Mouse (Mus musculus) induced T-regulatory cell, adult 2 months (primary cell): ENCODE data around the gene Mcoln2.
A peak's percentile ranks its signal among the peaks of the same experiment; 100 is the strongest.

ENCODE experiments used
- DNase-seq: peaks from one replicate; pipeline ENCODE4 v3.0.0-alpha.2; 2012; ENCODE audit warnings: low read depth

Mcoln2 gene

DNA sequence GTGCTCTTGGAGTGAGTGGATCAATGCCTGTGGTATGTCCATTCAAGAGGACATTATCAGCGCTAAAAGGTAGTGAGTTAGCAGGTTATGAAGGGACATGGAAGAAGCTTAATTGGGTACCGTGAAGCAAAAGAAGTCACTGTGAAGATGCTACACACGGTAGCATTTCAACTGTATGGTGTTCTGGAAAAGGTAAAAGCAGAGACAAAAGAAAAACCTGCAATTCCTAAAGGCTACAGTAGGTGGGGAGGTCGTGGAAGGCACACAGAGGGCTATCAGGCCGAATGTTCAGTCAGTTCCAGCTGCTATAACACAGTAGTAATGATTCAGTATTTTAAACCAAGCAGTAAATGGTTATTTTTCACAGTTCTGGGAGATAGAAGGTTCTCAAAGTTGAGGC is 4.1 kb upstream of the Mcoln2 start:
- peak; percentile 69 for DNase-seq

DNA sequence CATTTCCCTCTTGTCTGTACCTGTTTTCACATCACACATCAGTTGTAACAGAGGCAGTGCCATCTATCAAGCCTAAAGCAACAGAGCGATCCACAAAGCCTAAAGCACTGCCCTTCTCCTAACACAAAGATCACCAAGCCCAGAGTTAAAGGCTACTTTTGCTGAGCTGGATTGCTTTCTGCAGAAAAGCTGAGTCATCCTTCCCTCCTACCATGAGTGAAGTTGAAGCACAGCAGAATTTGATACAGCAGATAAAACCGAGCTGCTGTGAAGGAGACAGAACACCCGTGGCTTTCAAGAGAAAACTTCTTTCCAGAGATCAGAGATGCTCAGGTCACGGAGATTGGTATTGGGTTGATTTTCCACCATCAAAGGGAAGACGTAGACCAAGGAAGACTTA is 3.5 kb upstream of the Mcoln2 start:
- DNase-seq, result peak; percentile 52

DNA sequence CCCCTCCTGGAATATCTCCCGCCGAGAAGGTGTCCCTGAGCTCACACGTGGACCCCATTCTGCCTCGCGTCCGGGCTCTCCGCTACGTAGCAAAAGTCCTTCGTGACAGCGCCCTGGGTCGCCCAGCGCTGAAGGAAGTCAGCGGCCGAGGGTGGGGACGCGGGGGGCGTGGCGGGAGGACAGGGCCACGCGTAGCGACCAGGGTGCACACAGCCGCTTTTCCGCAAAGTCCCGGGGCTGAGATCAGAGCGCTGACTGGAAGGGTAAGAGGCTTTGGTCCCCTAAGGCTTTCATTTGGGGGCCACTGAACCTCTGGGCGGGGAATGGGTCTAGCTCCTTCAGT is 396 bp downstream of the Mcoln2 start:
- DNase-seq, result peak; percentile 80

DNA sequence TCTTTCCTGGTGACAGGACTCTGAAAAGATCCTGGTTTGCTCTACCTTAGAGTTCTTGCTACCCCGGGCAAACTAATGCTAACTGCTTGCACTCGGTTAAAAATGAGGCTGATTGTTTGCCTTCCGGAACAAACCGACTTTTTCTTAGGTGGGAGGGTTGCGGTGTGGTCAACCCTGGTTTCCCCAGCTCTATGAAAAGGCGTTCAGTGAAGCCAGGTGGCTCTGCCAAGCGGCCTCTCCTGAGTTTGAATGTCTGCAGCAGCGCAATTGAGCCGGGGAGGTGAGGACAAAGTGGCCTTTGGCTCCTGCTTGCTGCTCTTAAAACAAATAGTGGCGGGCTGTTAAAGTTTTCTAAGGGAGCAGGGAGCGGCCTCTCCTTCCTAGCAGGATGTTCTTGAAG is 927 bp downstream of the Mcoln2 start:
- peak; percentile 72 for DNase-seq

DNA sequence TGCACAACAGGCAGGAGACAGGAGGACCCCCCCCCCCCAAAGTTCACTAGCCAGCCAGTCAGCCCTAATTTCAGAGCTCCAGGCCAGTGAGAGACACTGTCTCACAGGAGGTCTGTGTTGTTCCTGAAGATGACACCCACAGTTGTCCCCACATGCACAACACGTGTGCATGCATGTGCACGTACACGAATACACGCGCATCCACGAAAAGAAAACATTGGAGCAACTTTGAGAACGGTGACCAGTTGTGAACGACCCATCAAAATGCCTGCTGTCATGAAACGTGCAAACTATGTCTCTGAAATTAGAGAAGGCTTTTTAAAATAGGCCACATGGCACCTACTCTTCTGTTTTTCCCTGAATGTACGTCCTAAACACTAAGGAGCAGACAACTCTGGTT is 1.7 kb downstream of the Mcoln2 start:
- no peak for DNase-seq

DNA sequence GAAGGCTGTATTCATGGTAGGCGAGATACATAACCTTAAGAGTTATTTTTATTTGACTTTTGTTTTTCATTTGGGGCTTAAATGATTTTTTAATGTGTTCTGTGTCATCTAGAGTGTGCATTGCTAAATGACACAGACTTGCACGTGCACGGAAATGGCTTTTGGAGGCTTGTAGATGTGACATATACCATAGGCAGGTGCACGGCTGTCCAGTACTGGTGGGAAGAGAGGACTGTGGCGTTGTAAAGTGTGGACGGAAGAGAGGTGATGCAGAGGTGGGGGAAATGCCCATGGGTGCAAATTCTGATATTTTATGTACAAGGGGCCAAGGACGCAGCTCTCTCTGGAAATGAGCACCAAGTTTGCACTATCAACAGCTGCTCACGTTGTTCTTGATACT is 2.1 kb downstream of the Mcoln2 start:
- DNase-seq, result peak; percentile 13

DNA sequence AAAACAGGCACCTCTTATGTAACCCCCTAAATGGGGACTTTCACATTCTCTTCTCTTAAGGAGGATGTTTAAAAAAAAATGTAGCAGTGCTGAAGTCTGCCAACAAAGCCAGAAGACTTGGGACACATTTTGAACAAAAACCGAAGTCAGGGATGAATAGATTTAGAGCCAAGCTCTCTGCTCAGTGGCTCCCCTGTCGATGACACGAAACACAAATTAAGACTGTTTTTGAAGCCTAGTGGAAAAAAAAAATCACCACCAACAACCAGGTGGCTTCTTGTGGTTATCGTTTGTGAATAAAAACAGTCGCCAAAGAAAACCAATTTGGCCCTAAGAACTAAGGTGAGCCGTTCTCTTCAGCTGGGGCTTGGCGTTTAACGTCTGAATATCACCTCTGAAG is 2.7 kb downstream of the Mcoln2 start:
- peak; percentile 58 for DNase-seq

DNA sequence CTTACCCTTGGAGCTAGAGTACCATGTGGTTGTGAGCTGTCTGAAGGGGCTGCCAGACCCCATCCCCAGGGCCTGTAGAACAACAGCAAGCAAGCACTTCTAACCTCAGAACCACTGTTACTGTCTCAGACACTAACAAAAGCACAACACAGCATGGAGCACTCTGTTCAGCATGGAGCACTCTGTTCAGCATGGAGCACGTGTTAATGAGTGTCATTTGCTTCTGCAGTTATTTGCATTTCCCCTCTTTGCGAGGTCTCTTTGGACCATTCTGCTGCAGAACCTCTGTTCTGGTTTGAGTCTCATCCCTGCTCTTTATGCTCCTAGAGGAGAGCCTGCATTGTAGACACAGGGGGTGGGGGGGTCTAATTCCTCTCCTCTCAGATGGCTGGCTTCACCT is 3.3 kb downstream of the Mcoln2 start:
- no peak for DNase-seq

DNA sequence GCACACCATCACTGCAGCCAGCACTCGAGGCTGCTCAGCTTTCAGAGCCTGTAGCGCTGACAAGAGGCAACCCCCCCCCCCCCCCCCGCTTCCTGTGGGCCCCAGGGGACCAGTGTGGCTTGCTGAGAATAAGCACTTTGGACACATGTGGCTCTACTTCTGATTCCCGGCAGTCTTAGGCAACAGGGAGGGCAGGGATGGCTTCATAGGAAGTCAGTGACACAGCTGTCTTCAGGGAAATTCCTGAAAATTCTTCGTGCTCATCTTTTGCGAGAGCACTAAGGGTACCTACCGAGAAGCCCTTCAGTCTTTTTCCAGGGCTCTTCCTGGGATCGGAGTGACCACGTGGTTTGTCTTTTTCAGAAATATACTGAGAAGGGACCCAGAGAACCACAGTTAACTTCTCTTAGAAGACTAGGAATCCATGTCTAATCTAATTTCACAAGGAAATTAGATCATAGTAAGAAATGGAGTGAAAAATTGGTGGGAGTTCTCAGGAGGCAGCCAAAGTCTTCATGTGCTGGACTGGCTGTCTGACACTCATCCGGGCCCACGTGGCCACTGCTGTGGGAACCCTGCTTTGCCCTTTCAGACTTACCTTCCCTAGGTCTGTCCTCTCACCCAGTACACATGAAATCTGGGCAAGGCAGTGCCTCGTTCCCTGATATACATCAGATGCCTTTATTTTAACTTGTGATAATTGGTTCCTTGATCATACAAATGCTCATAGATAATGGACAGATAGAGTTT is 4.4 kb downstream of the Mcoln2 start:
- peak; percentile 55 for DNase-seq

DNA sequence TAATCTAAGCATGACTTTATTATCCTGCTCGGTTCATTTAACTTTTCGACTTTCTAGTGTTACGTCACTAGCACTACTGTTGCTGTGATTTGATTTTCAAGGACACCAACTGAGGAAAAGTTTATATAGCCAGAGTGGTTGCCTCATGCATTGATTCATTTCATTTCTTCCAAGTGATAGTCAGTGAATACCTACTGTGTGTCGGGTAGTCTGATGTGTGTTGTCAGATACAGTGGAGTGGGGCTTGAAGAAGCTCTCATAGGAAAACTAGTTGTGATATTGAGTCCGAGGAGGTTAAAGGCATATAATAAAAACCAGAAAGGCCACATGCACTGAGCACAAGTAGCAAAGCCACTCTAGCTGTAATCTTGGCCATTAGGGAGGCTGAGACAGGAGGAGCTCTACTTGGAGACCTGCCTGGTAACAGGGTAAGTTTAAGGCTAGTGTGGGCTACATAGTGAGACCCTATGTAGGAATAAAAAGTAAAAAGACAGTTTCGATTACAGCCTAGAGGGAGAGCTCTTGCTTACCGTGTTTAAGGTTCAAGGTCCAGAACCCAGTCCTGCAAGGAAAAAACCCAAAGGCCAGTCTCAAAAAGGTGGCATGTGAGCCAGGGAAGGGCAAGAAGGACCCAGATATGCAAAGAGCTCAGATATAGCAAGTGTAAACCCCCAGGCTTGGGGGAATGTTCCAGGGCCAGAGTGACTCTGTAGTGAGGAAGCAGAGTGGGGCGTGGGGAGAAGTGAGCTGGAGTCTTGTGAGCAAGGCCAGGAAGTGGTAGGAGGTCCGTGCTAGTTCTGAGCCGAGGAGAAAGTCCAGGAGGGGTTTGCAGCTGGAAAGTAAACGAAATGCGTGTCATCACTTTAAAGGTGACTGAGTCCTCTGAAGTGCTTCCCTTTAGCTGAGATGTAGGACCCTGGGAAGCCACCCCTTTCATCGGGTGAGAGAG is 6.3 kb downstream of the Mcoln2 start:
- peak; percentile 45 for DNase-seq

DNA sequence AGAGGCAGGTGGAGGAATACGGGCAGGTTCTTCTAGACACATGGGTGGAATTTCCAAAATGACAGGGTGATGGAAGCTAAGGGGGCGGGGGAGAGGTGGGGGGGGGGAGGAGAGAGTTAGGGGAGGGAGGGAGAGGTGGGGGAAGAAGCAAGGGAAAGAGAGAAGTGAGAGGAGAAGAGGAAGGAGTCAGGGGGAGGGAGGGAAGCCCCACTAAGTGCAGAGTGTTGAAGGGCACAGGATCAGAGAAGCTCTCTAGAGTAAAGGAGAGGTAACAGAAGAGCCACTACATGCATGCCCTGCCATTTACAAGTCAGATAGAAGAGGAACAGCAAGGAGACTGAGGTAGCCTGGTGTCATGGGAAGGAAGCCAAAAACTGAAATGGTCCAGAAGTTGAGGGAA is 7.2 kb downstream of the Mcoln2 start:
- no peak for DNase-seq

DNA sequence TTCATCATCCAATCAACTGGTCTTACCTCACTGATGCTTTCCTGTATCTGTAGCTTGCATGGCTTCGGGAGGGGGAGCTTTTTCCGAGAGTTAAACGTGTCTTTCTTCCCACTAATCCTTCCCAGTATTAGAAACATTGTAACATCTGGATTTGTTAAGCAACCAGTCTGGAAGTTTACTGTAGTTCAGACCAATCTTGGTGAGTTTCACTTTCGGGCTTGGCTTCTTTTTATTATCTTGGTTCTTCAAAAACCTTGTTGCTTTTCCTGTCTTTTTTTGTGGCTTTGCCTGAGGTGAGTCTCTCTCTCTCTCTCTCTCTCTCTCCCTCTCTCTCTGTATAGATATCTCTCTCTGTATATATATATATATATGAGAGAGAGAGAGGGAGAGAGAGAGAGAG is 8.4 kb downstream of the Mcoln2 start:
- DNase-seq, result peak; percentile 48

DNA sequence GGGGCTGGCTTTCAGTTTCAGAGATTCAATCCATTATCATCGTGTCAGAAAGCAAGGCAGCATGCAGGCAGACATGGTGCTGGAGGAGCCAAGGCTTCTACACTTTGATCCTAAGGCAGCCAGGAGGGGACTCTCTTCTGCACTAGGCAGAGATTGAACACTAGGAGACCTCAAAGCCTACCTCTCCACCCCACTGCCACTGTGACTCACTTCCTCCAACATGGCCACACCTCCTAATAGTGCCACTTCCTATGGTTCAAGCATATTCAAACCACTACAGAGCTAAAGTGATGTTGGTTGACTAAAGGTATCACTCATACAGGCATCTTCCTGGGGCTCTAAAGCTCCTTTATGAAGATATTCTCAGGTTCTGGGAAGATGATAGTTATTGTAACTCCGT is 9.7 kb downstream of the Mcoln2 start:
- DNase-seq, result peak; percentile 65

DNA sequence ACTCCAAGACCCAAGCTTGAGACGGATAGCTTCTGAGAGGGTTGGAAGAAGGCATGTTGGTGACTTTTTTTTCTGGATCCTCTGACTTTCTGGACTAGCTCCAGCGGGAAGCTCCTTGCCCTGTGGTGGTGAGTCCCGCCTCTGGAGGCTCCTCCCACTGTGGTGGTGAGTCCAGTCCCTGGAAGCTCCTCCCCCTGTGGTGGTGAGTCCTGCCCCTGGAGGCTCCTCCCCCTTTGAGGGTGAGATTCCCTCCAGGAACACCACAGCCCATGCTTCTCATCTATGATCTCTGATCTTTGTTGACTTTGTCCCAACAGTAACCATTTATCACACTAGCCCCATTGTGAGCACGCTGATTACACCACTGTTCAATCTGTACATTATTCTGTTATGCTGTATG is 12.6 kb downstream of the Mcoln2 start:
- DNase-seq, result no peak

DNA sequence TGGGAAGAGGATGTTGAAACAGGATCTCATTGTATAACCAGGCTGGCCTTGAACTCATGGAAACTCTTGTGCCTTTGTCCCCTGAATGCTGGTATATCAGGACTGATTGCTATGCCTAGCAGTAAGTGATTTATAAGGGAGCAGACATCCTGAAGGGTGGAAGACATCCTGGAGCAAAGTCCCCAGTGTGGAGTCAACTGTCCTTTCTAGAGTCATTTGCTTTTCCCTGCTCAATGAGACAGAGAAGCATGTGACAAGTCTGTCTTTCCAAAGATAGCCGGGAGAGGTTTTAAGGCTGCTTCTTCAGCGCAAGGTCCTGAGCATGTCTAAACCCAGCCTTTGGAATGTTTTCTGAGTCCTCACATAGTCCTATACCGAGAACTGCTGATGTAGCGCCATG is 19.7 kb downstream of the Mcoln2 start:
- no peak for DNase-seq

DNA sequence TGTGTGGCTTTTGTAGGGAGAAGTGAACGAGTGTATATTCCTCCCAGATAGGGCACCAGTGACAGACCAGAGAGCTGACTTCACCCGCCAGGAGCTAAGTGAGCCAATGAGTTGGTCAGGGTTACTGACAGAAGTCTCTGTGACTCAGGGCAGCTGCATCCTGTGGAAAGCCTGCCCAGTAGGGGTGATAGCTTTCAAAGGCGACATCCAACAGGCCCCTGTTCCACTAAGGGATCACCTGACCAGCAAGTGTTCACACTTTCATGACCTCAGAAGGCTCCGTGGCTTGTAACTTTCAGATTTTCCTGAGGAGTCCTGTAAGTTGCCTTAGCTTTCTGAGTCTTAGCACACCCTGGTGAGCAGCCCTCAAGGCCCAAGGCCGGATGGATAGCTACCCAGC is 23.4 kb downstream of the Mcoln2 start:
- no peak for DNase-seq

DNA sequence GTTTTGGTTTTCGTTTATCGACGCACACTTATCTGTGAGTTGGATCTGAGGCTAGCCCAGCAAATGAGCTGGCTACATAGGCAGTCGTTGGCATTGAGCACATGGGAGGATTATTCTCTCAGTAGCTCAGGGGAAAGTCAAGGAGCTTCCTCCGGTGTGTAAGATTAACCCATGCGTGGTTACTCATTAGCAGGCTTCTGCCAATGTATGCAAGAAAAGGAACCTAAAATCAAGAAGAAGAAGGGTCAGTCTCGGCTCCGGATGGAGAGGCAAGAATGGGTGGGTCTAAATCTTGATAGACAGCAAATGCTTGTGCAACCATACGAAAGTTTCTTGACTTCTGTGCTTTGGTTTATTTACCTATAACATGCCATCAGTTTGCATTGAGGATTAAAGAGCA is 24.6 kb downstream of the Mcoln2 start:
- no peak for DNase-seq

DNA sequence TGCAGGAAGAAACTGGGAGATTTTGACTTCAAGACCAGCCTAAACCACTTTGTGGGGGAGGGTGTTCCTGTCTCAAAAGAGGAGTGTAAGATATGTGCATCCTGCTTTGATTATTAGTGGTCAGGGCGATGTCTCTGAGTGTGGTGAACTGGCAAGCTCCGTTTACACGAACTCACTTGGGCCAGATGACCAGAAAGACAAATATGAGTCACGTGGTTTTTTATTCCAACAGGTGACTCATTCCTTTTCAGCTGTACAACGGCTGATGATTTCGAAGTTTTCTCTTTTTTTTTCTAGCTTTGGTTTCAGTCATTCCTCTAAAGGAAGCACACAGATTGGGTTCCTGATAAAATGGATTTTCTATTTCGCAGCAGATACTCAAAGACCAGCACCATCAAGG is 27.7 kb downstream of the Mcoln2 start:
- no peak for DNase-seq

DNA sequence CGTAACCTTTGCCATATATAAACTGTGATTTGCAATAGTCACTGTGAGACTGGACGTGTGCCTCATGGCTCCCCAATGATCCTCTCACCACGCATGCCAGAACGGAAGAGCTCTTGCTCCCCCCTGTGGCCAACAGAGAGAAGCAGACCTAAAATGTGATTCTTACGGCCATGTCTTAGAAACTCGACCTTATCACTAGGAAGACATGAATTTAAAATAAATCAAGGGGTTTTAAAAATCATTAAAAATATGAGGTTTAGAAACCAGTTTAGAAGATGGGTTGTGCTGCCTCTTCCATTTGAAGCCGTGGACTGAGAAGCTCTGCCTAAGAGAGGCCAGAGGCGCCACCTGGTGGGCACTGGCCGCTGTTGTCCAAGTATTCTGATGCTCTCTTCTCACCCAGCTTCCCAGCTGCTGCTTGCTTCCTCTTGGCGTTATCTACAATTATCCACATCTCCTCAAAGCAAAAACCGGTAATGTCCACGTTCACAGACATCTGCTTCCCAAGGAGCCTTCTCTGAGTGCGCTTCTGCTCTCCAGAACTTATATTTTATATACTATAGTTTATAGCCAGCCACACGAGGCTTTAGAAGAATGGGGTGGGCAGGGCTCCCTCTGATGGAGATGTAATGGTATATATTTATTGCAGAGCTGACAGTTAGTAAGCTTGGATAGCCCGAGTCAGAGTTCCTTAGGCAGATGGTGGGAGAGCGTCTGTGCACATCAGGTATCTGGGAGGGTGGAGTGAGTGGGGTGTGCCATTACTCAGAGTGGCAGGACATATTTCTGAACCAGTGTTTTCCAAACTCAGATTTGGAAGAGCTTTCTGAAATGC is 28.3 kb downstream of the Mcoln2 start:
- DNase-seq, result peak; percentile 92

DNA sequence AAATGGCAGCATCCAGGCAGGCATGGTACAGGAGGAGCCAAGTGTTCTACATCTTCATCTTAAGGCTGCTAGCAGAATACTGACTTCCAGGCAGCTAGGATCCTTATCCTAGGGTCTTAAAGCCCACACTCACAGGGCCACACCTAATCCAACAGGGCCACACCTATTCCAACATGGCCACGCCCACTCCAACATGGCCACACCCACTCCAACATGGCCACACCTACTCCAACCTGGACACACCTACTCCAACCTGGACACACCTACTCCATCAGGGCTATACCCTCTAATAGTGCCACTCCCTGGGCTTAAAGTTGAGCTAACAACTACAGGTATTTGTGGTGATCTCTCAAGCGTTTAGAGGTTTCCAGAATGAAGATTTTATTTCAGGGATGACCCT is 30.7 kb downstream of the Mcoln2 start:
- peak; percentile 54 for DNase-seq

DNA sequence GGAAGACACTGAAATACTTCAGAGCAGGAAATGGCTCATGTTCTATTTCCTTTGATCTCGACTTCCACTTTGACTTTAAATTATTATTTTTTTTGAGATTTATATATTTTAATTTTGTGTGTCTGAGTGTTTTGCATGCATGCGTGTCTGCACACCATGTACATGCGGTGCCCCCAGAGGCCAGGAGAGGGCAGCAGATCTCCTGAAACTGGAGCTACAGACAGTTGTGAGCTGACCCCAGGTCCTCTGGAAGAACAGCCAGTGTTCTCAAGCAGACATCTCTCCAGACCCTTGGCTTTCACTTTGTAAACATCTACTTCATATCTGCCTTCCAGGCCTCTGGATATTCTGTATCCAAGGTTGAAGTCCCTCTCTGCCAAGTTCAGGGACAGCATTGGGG is 31.4 kb downstream of the Mcoln2 start:
- peak; percentile 66 for DNase-seq

DNA sequence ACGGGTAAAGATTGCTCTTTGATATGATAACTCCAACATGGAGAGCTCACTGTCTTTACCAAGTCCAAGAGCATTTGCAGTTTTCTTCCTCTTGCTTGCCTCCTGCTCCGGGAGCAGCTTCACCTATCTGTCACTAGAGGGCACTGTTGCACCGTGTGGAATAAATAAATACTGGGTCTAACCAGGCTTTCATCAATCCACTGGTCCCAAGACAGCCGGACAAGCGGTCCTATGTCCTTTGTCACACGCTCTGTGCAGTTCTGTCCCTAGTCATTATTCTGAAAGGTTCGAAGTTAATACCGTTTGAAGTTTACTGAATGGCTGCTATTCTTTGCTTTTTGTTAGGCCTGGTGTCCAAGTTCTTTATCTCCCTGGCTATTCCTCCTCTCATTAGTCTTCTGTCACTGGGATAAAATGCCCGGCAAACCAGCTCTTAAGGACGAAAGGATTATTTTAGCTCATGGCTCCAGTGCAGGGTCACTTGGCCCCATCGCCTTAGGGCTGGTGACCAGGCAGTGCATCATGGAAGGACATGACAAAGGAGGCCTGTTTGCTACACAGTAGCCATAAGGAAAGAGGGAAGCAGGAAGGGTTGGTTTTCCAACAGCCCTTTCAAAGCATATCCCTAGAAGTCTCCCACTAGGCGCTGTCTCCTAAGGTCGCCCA is 35.5 kb downstream of the Mcoln2 start:
- DNase-seq, result peak; percentile 79
